Mouse (Mus musculus) forebrain, embryonic 16.5 days (tissue): ENCODE results near the gene Fcor. TPM values are rescaled to one million over a fixed set of nuclear protein-coding genes. Genes with fewer than 3 reads are reported as not detected.

Source experiments
- polyA plus RNA-seq: library from polyadenylated mRNA; unstranded; fragments of >200 nt; fragmentation: Nextera tagmentation; extraction: Ambion mirVana; gene quantifications from 2 replicates; pipeline ENCODE4 v1.2.1, GENCODE M21; 2015

Gene Fcor
- polyA plus RNA-seq, 1 experiment from 2014 or later = 14.2 TPM

Other genes starting within 250 kb of the Fcor start
- 3.0 and 3.7 TPM in 2 replicates for gene Pex11g, start 204.7 kb downstream of the Fcor start, polyA plus RNA-seq
- gene Tex45, start 201.5 kb downstream of the Fcor start, polyA plus RNA-seq = 0.16 TPM in 2 replicates
- 75.4 and 76.7 TPM in 2 replicates for gene Zfp358, start 179.2 kb downstream of the Fcor start, polyA plus RNA-seq
- gene Mcoln1, start 171.9 kb downstream of the Fcor start, polyA plus RNA-seq = 88.3 and 111 TPM in 2 replicates
- 27.3 and 36.0 TPM in 2 replicates for gene Pnpla6, start 157.0 kb downstream of the Fcor start, polyA plus RNA-seq
- gene C330021F23Rik, start 104.4 kb downstream of the Fcor start, polyA plus RNA-seq = 0.29 and 0.56 TPM in 2 replicates
- 38.1 and 39.3 TPM in 2 replicates for gene Camsap3, start 85.1 kb downstream of the Fcor start, polyA plus RNA-seq
- gene Xab2, start 51.0 kb downstream of the Fcor start, polyA plus RNA-seq = 69.3 and 71.2 TPM in 2 replicates
- 79.0 and 83.6 TPM in 2 replicates for gene Pet100, start 50.8 kb downstream of the Fcor start, polyA plus RNA-seq
- 0.41 and 0.98 TPM in 2 replicates for gene Pcp2, start 46.8 kb downstream of the Fcor start, polyA plus RNA-seq
- gene Stxbp2, start 41.4 kb downstream of the Fcor start, polyA plus RNA-seq = 49.6 and 85.0 TPM in 2 replicates
- 0.45 and 0.71 TPM in 2 replicates for gene Retn, start 16.6 kb downstream of the Fcor start, polyA plus RNA-seq
- not detected in 2 replicates for gene Mcemp1, start 6.6 kb downstream of the Fcor start, polyA plus RNA-seq
- gene Trappc5, start 3.9 kb upstream of the Fcor start, polyA plus RNA-seq = 64.8 and 69.6 TPM in 2 replicates
- gene Fcer2a, start 21.8 kb upstream of the Fcor start, polyA plus RNA-seq = 0.25 and 0.30 TPM in 2 replicates
- gene Clec4g, start 48.3 kb upstream of the Fcor start, polyA plus RNA-seq = not detected in 2 replicates
- gene Cd209a, start 76.6 kb upstream of the Fcor start, polyA plus RNA-seq = not detected in 2 replicates
- not detected in 2 replicates for gene Cd209e, start 181.9 kb upstream of the Fcor start, polyA plus RNA-seq
- not detected in 2 replicates for gene Cd209d, start 206.2 kb upstream of the Fcor start, polyA plus RNA-seq